Mouse (Mus musculus): Measurements from ENCODE around the gene Sdf2l1.

- TF ChIP-seq CTCF (IDR thresholded peaks at IDR 0.05; ENCODE audit: borderline replicate concordance, control insufficient read depth, extremely low read depth, insufficient read depth, low read length, poor library complexity) (no peak), POLR2A (IDR thresholded peaks at IDR 0.05; ENCODE audit: control insufficient read depth, extremely low read depth, insufficient read depth, low read length, poor library complexity) (no peak)
Measured at GRCm38 (mm10) chr16:17131191-17132088, 743 bp downstream of the Sdf2l1 start.

Data from thymus, adult 2 months (tissue).